Mouse (Mus musculus) neural tube, embryonic 15.5 days (tissue): ENCODE data around the gene Cnfn. TPM values are rescaled to one million over a fixed set of nuclear protein-coding genes. Genes with fewer than 3 reads are reported as not detected.

Source experiments
- ATAC-seq: fragments of 200-750 bp; cut with Nextera tagmentation; 2 replicates; pipeline ENCODE4 v1.8.0; 2017; ENCODE audit warnings: mild to moderate bottlenecking, moderate TSS enrichment, moderate library complexity; ENCODE audit not compliant: low FRiP score
- H3K27ac ChIP-seq: fragments of 300-500 bp; sonication (generic); replicated peaks from 2 replicates; pipeline ENCODE4 v1.5.1; 2015; ENCODE audit warnings: mild to moderate bottlenecking, inconsistent platforms
- H3K27me3 ChIP-seq: fragments of 300-500 bp; sonication (generic); replicated peaks from 2 replicates; pipeline ENCODE4 v1.6.1; 2015; ENCODE audit warnings: inconsistent platforms
- H3K36me3 ChIP-seq: fragments of 300-500 bp; sonication (generic); 2 replicates; pipeline ENCODE4 v1.6.1; 2015; ENCODE audit warnings: inconsistent platforms
- H3K4me1 ChIP-seq: fragments of 300-500 bp; sonication (generic); 2 replicates; pipeline ENCODE4 v1.6.1; 2015; ENCODE audit warnings: inconsistent platforms
- H3K4me2 ChIP-seq: fragments of 300-500 bp; sonication (generic); 2 replicates; pipeline ENCODE4 v1.6.1; 2015; ENCODE audit warnings: inconsistent platforms, mild to moderate bottlenecking, moderate library complexity
- H3K4me3 ChIP-seq: fragments of 300-500 bp; sonication (generic); replicated peaks from 2 replicates; pipeline ENCODE4 v1.5.1; 2015; ENCODE audit warnings: mild to moderate bottlenecking, inconsistent platforms
- H3K9ac ChIP-seq: fragments of 300-500 bp; sonication (generic); replicated peaks from 2 replicates; pipeline ENCODE4 v1.6.1; 2015; ENCODE audit warnings: mild to moderate bottlenecking, inconsistent platforms
- H3K9me3 ChIP-seq: fragments of 300-500 bp; sonication (generic); replicated peaks from 2 replicates; pipeline ENCODE4 v1.6.1; 2016; ENCODE audit warnings: inconsistent platforms
- WGBS: fragments of 180-500 bp; shearing (Covaris S2); methylation state at CpG from one replicate; pipeline ENCODE4 v1.1.7; 2015; ENCODE audit warnings: mixed read lengths; 5-methylcytosine and 5-hydroxymethylcytosine counted together
- polyA plus RNA-seq: library from polyadenylated mRNA; unstranded; fragments of >200 nt; fragmentation: Nextera tagmentation; extraction: Ambion mirVana; gene quantifications from 2 replicates; pipeline ENCODE4 v1.2.1, GENCODE M21; 2015

The Cnfn gene
- polyA plus RNA-seq, 1 experiment from 2014 or later = 0.54 TPM

DNA sequence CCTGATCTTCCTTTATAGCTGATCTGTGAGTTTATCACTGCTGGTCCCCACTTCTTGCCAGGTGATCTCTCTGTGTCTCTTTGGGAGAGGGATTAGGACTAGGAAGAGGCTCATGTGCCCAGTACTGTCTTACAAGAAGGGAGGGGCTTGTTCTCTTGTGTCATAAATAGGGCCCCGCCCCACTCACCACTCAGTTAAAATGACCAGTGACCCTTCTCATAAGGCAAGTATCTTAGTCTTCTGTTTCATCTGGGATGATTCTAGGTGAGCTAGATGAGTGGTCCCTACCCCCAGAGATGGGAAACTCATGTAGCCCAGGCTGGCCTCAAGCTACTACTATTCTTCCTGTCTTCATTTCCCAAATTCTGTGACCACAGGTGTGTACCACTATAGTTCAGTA is 29.1 kb upstream of the Cnfn start, which contains the start of gene Lipe:
Gene Lipe (minus strand): TSS at position 101 of the 400 bp plus-strand sequence.
- WGBS = 96% methylated on average over 1 of the region's 1 CpGs
- Histone ChIP-seq H3K9me3 (no peaks in the 10 kb centered on the region), H3K4me3 (no peak within 1 kb of the TSS), H3K4me2 (no peak within 1 kb of the TSS), H3K9ac (no peak within 1 kb of the TSS), H3K27ac (no peak within 1 kb of the TSS), H3K4me1 (peaks cover 34% of the 10 kb centered on the region), H3K27me3 (no peaks in the 10 kb centered on the region), H3K36me3 (no peaks in the 10 kb centered on the region)
- no peak for ATAC-seq

DNA sequence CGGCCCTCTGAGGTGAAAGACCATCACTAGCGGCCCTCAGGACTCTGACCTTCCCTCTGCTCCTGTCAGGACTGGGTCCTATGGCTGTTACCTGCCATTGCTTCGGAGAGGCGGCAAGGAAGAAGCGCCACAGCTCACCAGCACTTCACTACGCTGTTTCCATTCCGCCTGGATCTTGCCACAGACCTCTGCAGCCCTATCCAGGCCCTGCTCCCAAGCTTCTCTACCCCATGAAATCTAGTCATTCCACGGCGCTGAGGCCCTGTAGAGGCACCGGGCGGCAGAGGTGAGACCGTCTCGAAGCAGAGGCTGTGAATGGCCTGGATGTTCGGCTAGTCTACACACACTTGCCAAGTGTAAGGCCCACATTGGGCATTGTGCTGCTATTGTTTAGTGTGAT is 27.1 kb upstream of the Cnfn start:
- 87% methylated on average over 14 of the region's 14 CpGs for WGBS
- H3K27ac ChIP-seq = peak overlapping the region; percentile 85

DNA sequence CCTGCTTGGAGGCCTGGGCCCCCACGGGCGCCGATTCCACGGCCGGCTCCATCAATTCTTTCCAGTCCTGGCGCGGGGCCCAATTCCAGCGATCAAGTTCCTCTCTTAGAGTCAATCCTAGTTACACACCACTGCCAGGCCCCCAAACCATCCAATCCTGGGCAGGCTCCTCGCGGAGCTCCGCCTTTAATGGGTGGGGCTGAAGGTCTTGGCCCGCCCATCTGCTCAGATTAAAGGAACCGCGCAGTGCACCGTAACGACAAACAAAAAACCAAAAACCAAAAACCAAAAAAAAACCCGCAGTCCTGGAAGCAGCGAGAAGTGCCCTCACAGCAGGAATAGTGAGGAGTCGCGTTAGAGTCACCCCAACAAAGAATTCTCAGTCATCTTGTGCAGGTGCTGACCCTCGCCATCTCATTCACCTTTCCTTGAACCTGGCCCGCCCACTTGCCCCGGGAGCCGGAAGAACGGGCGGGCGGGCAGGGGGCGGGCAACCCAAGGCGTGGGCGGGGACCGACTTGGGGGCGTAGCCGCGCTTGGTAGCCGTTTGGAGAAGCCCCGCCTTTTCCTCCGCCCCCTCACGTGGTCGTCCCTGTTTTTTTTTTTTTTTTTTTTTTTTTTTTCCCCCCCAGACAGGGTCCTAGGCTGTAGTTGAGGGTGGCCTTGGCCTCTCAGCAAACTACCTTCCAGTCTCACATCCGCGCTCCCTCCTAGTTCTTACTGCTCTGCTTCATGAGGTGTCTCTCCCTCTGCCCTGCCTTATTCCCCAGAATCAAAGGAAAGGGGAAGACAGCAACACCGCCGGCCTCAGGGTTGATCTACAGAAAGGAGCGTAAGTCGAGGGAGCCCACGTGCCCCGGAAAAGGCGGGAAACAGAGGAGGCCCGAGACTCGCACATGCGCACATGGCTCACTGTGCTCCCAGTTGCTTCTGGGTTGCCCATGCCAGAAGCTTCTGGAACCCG is 26.3 kb upstream of the Cnfn start:
- Histone ChIP-seq H3K4me2 (peak overlapping the region; percentile 75), H3K4me1 (peaks cover 52% of the 10 kb centered on the region), H3K27ac (peak overlapping the region; percentile 85), H3K9me3 (no peaks in the 10 kb centered on the region), H3K4me3 (peak overlapping the region; percentile 74), H3K9ac (peak overlapping the region; percentile 68), H3K36me3 (no peaks in the 10 kb centered on the region), H3K27me3 (no peaks in the 10 kb centered on the region)
- ATAC-seq = peak; percentile 97
- 6% methylated on average over 52 of the region's 52 CpGs for WGBS

More for the DNA sequence above, 27.1 kb upstream of the Cnfn start:
- peak overlapping the region; percentile 75 for H3K4me2 ChIP-seq
- no peaks in the 10 kb centered on the region for H3K27me3 ChIP-seq
- no peaks in the 10 kb centered on the region for H3K9me3 ChIP-seq
- ATAC-seq = peak; percentile 1; the same call in 1 of the 2 replicates
- peak overlapping the region; percentile 74 for H3K4me3 ChIP-seq
- peaks cover 47% of the 10 kb centered on the region for H3K4me1 ChIP-seq
- no peaks in the 10 kb centered on the region for H3K36me3 ChIP-seq
- no peak overlapping the region for H3K9ac ChIP-seq

DNA sequence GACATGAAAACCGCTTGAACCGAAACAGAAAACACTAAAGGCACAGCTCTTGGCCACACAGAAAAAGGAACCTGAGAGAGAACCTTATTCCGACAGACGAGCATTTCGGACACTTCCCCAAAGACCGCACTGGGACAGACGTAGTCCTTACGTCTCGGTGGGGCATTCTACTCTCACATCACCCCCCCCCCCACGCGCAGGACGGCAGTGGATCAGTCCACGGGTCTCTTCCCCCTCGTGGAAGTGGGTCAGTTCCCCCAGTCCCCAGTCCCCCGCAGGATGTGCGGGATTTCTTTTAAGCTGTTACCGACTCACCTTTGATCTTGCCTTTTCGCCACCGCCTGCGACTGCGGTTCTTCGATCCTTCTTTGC is 25.6 kb upstream of the Cnfn start:
- under 1% methylated on average over 22 of the region's 22 CpGs for WGBS
- Histone ChIP-seq H3K36me3 (no peaks in the 10 kb centered on the region), H3K4me2 (peak overlapping the region; percentile 75), H3K4me1 (peaks cover 58% of the 10 kb centered on the region), H3K9me3 (no peaks in the 10 kb centered on the region), H3K27ac (peak overlapping the region; percentile 85), H3K9ac (peak overlapping the region; percentile 68), H3K4me3 (peak overlapping the region; percentile 74), H3K27me3 (no peaks in the 10 kb centered on the region)
- ATAC-seq = peak; percentile 65

DNA sequence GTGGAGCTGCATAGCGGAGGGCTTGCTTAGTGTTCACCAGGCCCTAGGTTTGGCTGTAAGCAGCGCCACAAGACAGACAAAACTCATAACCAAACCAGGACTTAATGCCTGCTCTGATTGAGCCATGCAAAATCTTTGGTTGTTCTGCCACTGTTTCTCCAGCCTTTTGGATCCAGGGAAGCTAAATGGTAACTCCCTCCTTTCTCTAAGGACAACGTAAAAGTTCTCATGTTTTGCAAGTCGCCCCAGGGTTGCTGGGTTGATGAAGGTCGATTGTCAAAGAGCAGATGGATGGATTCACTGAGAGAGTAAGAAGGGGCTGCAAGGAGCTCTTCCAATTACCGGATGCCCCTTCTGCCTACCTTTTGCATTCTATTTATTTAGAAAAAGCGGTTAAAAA is 25.2 kb upstream of the Cnfn start:
- ATAC-seq = no peak
- peaks cover 62% of the 10 kb centered on the region for H3K4me1 ChIP-seq
- H3K36me3 ChIP-seq = no peaks in the 10 kb centered on the region
- peak overlapping the region; percentile 85 for H3K27ac ChIP-seq
- H3K4me3 ChIP-seq = peak overlapping the region; percentile 74
- no peaks in the 10 kb centered on the region for H3K27me3 ChIP-seq
- 9% methylated on average over 7 of the region's 7 CpGs for WGBS
- no peaks in the 10 kb centered on the region for H3K9me3 ChIP-seq
- peak overlapping the region; percentile 68 for H3K9ac ChIP-seq
- H3K4me2 ChIP-seq = peak overlapping the region; percentile 75

DNA sequence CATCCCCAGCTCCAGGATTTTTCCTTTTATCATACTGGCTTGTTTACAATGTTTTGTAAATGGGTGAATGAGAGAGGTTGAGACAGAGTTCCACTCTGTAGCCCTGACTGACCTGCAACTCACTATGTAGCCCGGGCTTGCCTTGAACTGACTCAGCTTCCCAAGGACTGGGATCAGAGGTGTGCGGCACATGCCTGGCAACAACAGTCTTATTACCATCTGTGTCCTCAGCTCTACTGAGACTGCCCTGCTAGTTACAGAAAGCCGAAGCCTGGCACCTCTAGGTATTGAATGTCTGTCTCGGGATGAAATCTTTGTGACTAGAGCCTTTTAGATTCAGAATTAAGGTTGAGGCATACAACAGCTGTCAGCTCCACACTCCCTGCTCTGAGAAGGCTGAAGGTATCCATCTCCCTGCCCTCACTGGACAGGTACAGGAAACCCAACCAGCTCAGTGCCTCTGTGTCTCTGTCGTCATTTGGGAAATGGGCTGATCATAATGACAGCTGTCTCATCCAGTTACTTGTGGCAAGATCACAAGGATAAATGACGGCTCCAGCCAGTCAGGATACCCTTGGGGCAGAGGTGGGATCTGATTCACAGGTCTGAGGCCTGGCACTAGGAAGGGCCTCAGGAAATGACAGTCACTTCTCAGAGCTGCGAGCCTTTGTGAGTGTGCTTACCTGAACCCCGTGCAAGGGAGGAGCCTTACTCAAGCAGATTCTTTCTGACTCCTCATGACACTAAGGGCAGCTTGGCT is 24.1 kb upstream of the Cnfn start:
- peak overlapping the region; percentile 68; the same call in 1 of the 2 replicates for H3K9ac ChIP-seq
- WGBS = 72% methylated on average over 8 of the region's 8 CpGs
- H3K27ac ChIP-seq = no peak overlapping the region
- peaks cover 68% of the 10 kb centered on the region for H3K4me1 ChIP-seq
- H3K36me3 ChIP-seq = 0 out of 2 replicates have a peak, but pooled peaks cover 8% of the 10 kb centered on the region
- ATAC-seq = no peak
- no peaks in the 10 kb centered on the region for H3K9me3 ChIP-seq
- H3K27me3 ChIP-seq = no peaks in the 10 kb centered on the region
- peak overlapping the region; percentile 75 for H3K4me2 ChIP-seq
- H3K4me3 ChIP-seq = peak overlapping the region; percentile 74

DNA sequence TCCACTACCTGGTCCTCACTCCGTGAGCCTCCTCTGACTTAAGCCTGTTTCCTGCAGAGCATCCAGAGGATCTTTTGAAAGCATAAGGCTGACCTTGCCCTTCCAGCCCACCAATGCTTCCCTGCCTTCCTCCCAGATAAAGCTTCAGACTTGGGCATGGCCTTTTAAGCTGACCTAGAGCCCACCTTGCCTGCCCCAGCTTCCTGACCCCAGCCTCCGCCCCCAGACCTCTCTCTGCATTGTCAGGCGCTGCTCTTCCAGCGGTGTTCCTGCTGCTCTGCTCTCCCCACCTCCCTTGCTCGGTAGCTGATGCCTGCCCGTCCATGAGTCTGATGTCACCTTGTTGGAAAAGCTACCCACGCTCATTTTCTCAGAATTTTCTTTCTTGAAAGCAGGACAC is 23.3 kb upstream of the Cnfn start:
- peaks cover 62% of the 10 kb centered on the region for H3K4me1 ChIP-seq
- WGBS = 58% methylated on average over 7 of the region's 7 CpGs

DNA sequence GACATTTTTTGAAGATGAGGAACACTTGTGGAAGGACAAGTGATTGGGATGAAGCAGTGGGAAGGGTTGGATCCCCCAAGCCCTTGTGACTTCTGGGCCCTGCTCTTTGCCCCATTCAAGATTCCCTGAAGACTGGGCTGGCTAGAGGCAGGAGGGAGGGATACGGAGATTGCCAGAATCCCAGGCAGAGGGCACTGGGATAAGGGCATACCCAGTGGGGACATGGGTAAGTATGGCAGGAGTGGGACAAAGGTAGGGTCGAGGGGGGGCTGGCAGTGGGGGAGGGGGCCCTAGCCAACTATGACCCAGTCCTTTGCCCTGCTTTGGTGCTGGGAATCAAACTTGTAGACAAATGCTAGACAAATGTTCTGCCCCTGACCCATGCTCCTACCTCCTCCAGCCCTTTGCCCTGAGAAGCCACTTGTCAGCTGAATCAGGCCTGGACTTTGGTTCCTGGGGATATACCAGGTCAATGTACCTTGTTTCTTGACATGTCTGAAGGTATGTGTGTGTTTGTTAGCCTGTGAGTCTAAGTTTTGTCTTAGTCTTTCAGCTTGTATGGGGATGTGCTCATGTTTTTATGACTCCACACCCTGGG is 22.4 kb upstream of the Cnfn start:
- no peak for ATAC-seq
- peaks cover 23% of the 10 kb centered on the region for H3K36me3 ChIP-seq
- WGBS = 72% methylated on average over 2 of the region's 2 CpGs
- no peak overlapping the region for H3K27ac ChIP-seq
- no peak overlapping the region for H3K9ac ChIP-seq
- H3K4me1 ChIP-seq = peaks cover 60% of the 10 kb centered on the region
- no peak overlapping the region for H3K4me3 ChIP-seq
- H3K9me3 ChIP-seq = no peaks in the 10 kb centered on the region
- no peaks in the 10 kb centered on the region for H3K27me3 ChIP-seq
- H3K4me2 ChIP-seq = no peak overlapping the region

More for the DNA sequence above, 23.3 kb upstream of the Cnfn start:
- peaks cover 14% of the 10 kb centered on the region for H3K36me3 ChIP-seq
- ATAC-seq = no peak
- no peaks in the 10 kb centered on the region for H3K9me3 ChIP-seq
- no peaks in the 10 kb centered on the region for H3K27me3 ChIP-seq
- H3K4me3 ChIP-seq = no peak overlapping the region
- peak overlapping the region; percentile 75; the same call in 1 of the 2 replicates for H3K4me2 ChIP-seq
- H3K9ac ChIP-seq = 0 out of 2 replicates have a peak overlapping the region, but pooled peaks have one; percentile 26
- H3K27ac ChIP-seq = no peak overlapping the region

DNA sequence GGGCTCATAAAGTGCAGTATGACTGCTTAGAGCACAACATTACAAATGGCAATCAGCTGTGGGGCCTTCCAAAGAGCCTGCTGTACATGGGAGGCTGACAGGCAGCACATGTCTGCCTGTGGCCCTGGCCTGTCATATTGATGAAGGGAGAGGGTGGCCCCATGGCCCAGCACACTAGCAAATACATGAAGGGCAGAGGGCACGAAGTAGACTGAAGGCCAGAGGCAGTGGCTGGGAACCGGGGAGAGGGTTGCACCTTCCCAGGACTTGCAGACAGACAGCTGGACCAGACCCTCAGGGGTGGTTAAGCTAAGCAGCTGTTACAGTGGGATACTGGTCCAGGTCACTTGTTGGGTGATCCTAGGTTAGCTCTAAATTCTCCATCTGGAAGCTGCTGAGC is 21.5 kb upstream of the Cnfn start:
- ATAC-seq = no peak
- H3K27me3 ChIP-seq = no peaks in the 10 kb centered on the region
- no peak overlapping the region for H3K4me2 ChIP-seq
- peaks cover 31% of the 10 kb centered on the region for H3K36me3 ChIP-seq
- no peak overlapping the region for H3K27ac ChIP-seq
- peaks cover 60% of the 10 kb centered on the region for H3K4me1 ChIP-seq
- 58% methylated on average over 2 of the region's 2 CpGs for WGBS
- no peak overlapping the region for H3K9ac ChIP-seq
- no peak overlapping the region for H3K4me3 ChIP-seq
- H3K9me3 ChIP-seq = no peaks in the 10 kb centered on the region

DNA sequence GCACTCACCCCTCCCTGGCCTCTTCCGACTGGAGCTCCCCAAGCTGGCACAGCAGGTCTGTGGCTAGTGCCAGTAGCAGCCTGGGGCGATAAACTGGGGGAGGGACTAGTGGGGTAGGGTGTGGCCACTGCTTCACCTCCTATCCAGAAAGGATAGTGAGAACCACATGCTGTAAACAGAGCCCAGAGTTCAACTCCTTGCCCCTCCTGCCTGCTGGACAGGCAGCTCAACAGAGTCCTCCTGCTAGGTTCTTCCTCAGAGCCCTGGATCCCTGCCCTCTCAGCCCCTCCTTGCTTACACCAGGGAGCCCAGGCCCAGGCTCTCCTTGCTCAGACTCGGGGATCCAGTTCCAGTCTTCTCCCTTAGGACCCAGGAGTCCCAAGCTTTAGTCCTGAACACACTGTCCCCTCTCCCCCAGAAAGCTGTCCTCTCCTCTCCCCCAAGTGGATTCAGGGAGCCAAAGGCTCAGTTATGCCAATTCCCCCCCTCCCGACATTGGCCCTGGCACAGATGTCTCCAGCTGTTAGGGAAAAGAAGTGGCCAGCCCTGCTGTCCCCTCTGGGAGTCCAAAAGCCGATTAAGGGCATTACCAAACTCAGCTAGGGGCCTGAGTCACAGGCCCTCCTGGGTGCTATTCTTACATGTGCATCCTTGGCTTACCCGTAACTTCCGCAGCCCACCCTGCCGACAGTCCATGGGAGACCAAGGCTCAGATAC is 20.7 kb upstream of the Cnfn start:
- H3K27ac ChIP-seq = no peak overlapping the region
- ATAC-seq = no peak
- H3K4me1 ChIP-seq = peaks cover 66% of the 10 kb centered on the region
- H3K9ac ChIP-seq = no peak overlapping the region; the same call in 1 of the 2 replicates
- peaks cover 38% of the 10 kb centered on the region for H3K36me3 ChIP-seq
- no peak overlapping the region for H3K4me2 ChIP-seq
- H3K27me3 ChIP-seq = no peaks in the 10 kb centered on the region
- H3K9me3 ChIP-seq = no peaks in the 10 kb centered on the region
- 44% methylated on average over 8 of the region's 8 CpGs for WGBS
- no peak overlapping the region for H3K4me3 ChIP-seq

DNA sequence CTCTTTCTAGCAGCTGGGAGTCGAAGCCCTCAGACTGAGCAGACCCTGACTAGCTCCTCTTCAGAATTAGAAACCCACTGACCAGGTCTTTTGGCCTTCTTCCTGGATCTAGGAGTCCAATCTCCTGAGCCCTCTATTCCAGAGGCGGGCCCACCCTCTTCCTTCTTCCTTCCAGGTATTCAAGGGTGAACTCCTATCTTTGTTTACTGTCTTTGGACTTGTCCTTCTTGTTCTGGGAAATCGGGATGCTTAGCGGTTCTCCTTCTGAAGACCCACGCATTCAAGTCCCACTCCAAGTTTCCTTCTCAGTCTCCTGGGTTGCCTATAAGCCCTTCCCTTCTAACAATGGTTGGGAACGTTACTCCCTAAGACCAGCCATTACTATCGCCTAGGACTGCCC is 19.4 kb upstream of the Cnfn start:
- H3K27me3 ChIP-seq = no peaks in the 10 kb centered on the region
- H3K36me3 ChIP-seq = peaks cover 49% of the 10 kb centered on the region
- no peak for ATAC-seq
- WGBS = 93% methylated on average over 7 of the region's 7 CpGs
- no peak overlapping the region for H3K9ac ChIP-seq
- H3K4me3 ChIP-seq = no peak overlapping the region
- no peak overlapping the region for H3K4me2 ChIP-seq
- no peaks in the 10 kb centered on the region for H3K9me3 ChIP-seq
- H3K4me1 ChIP-seq = peaks cover 56% of the 10 kb centered on the region
- no peak overlapping the region for H3K27ac ChIP-seq
